Mouse (Mus musculus) E14TG2a.4 (cell line): ENCODE results near the gene Obscn.

Experiments
- CTCF ChIP-seq: conservative IDR thresholded peaks from 2 replicates; pipeline ENCODE4 v1.5.1; 2014; ENCODE audit warnings: low read length
- NANOG ChIP-seq: IDR thresholded peaks from 2 replicates; pipeline ENCODE4 v1.6.1; 2014; ENCODE audit warnings: borderline replicate concordance, low read length, mixed read lengths

- TF ChIP-seq CTCF (no peak), NANOG (no peak)
Measured at GRCm38 (mm10) chr11:59130782-59131181, 5.4 kb downstream of the Obscn start.
